Mouse (Mus musculus): ENCODE measurements around the gene Bcat1.

DNA sequence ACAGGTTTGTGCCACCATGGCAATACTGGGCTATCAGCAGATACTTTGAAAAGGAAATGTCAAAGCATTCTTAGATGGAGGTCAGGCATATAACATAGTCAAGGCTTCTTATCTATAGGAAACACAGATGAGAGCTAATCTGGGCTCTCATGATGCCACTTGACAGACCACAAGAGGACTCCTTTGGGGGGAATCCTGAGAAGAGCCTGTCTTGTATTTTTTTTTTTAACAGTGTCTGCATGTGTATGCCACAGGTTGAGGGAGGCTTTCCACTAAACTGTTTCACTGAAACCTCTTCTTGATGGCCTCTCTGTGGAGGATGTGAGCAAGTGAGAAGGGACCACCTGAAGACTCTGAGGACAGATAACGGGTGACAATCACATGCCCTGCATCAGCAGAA lies 48.6 kb upstream of the Bcat1 start:
- TF ChIP-seq MYOD1 (IDR thresholded peaks at IDR 0.05; ENCODE audit: control insufficient read depth in 1 of 3, insufficient read length in 2 of 3, low read depth in 2 of 3) (no peak), POLR2A (IDR thresholded peaks at IDR 0.05; ENCODE audit: insufficient read length, low read depth) (no peak), MAX (IDR thresholded peaks at IDR 0.05; ENCODE audit: low read depth) (no peak), E2F4 (IDR thresholded peaks at IDR 0.05; ENCODE audit: insufficient read depth) (no peak), CEBPB (IDR thresholded peaks at IDR 0.05; ENCODE audit: insufficient read depth, poor library complexity, severe bottlenecking) (no peak), TCF3 (IDR thresholded peaks at IDR 0.05; ENCODE audit: insufficient read length, low read depth) (no peak)

All from myocyte (in vitro differentiated cells).